Mouse (Mus musculus): ENCODE data around the gene D330020A13Rik.
"Not testable (repeated sequence)": the region's sequence is repeated elsewhere in the genome, so short reads cannot be mapped to it uniquely, and the experiment has no call there.

D330020A13Rik gene

GRCm38 (mm10) chr6:120296589-120296988 lies 2.4 kb downstream of the D330020A13Rik start:
- DNase-seq (ENCODE audit: low read depth, low spot score): not testable (repeated sequence)

GRCm38 (mm10) chr6:120301137-120301536 lies 7.0 kb downstream of the D330020A13Rik start:
- peak; percentile 81 for DNase-seq (ENCODE audit: low read depth, low spot score)

- DNase-seq (ENCODE audit: low read depth, low spot score): peak; percentile 17
Observed at GRCm38 (mm10) chr6:120302755-120303316, 8.7 kb downstream of the D330020A13Rik start.

- DNase-seq (ENCODE audit: low read depth, low spot score): no peak
Observed at GRCm38 (mm10) chr6:120306859-120307594, 12.9 kb downstream of the D330020A13Rik start.

- DNase-seq (ENCODE audit: low read depth, low spot score): no peak
Observed at GRCm38 (mm10) chr6:120309338-120309737, 15.2 kb downstream of the D330020A13Rik start.

- no peak for DNase-seq (ENCODE audit: low read depth, low spot score)
Observed at GRCm38 (mm10) chr6:120309787-120310186, 15.6 kb downstream of the D330020A13Rik start.

GRCm38 (mm10) chr6:120312443-120312842 lies 18.3 kb downstream of the D330020A13Rik start:
- DNase-seq (ENCODE audit: low read depth, low spot score): no peak

GRCm38 (mm10) chr6:120318303-120318940 lies 24.3 kb downstream of the D330020A13Rik start:
- DNase-seq (ENCODE audit: low read depth, low spot score): no peak

GRCm38 (mm10) chr6:120319129-120319528 lies 25.0 kb downstream of the D330020A13Rik start:
- no peak for DNase-seq (ENCODE audit: low read depth, low spot score)

GRCm38 (mm10) chr6:120320369-120320768 lies 26.2 kb downstream of the D330020A13Rik start:
- peak; percentile 12 for DNase-seq (ENCODE audit: low read depth, low spot score)

GRCm38 (mm10) chr6:120324295-120324927 lies 30.2 kb downstream of the D330020A13Rik start:
- peak; percentile 96 for DNase-seq (ENCODE audit: low read depth, low spot score)

GRCm38 (mm10) chr6:120332351-120332750 lies 38.2 kb downstream of the D330020A13Rik start:
- DNase-seq (ENCODE audit: low read depth, low spot score): peak; percentile 4

- DNase-seq (ENCODE audit: low read depth, low spot score): no peak
Observed at GRCm38 (mm10) chr6:120343992-120344391, 49.8 kb downstream of the D330020A13Rik start.

All from brain, adult 2 months (tissue).